Mouse (Mus musculus): ENCODE measurements around the gene Nup205. TPM values are rescaled to one million over a fixed set of nuclear protein-coding genes. Genes with fewer than 3 reads are reported as not detected.
"Not testable (repeated sequence)": the region's sequence is repeated elsewhere in the genome, so short reads cannot be mapped to it uniquely, and the experiment has no call there.

Nup205 gene
- 36.6 and 39.9 TPM in 2 replicates for polyA plus RNA-seq (2015; fragmentation: Nextera tagmentation; extraction: Ambion mirVana)

- H3K9ac ChIP-seq: peak within 1 kb of the TSS; percentile 93
- H3K27me3 ChIP-seq: no peaks in the 10 kb centered on the region
- peak within 1 kb of the TSS; percentile 73 for H3K4me2 ChIP-seq
- 0 out of 2 replicates have a peak, but pooled peaks cover 3% of the 10 kb centered on the region for H3K4me1 ChIP-seq
- WGBS: 4% methylated on average over 34 of the region's 34 CpGs
- no peaks in the 10 kb centered on the region for H3K9me3 ChIP-seq
- peak within 1 kb of the TSS; percentile 96 for H3K27ac ChIP-seq
- peak; percentile 93 for ATAC-seq (ENCODE audit: borderline replicate concordance, extremely low read depth, low FRiP score, low TSS enrichment)
- peak within 1 kb of the TSS; percentile 75 for H3K4me3 ChIP-seq
- no peaks in the 10 kb centered on the region for H3K36me3 ChIP-seq
These were observed at the start of gene Nup205 for GRCm38 (mm10) chr6:35176979-35177649. Gene Nup205 (plus strand): TSS chr6:35177421.

- Histone ChIP-seq H3K27me3 (no peaks in the 10 kb centered on the region), H3K4me1 (peaks cover 20% of the 10 kb centered on the region), H3K4me3 (peak overlapping the region; percentile 84), H3K9me3 (no peaks in the 10 kb centered on the region), H3K36me3 (no peaks in the 10 kb centered on the region), H3K4me2 (peak overlapping the region; percentile 87), H3K27ac (peak overlapping the region; percentile 93), H3K9ac (peak overlapping the region; percentile 89)
- ATAC-seq (ENCODE audit: borderline replicate concordance, extremely low read depth, low FRiP score, low TSS enrichment): 0 out of 2 replicates have a peak, but pooled peaks have one; percentile 0
- 0% methylated on average over 11 of the region's 11 CpGs for WGBS
These were observed 44.4 kb upstream of the Nup205 start for GRCm38 (mm10) chr6:35132806-35133205.

- Histone ChIP-seq H3K4me2 (peak overlapping the region; percentile 87), H3K9me3 (no peaks in the 10 kb centered on the region), H3K27me3 (no peaks in the 10 kb centered on the region), H3K9ac (peak overlapping the region; percentile 89), H3K27ac (peak overlapping the region; percentile 93), H3K36me3 (no peaks in the 10 kb centered on the region), H3K4me1 (peaks cover 20% of the 10 kb centered on the region), H3K4me3 (peak overlapping the region; percentile 84)
- peak; percentile 91 for ATAC-seq (ENCODE audit: borderline replicate concordance, extremely low read depth, low FRiP score, low TSS enrichment)
- 0% methylated on average over 22 of the region's 25 CpGs for WGBS
These were observed 44.0 kb upstream of the Nup205 start for GRCm38 (mm10) chr6:35133246-35133578.

GRCm38 (mm10) chr6:35133579-35134488, 43.4 kb upstream of the Nup205 start, which contains the start of gene Cnot4:
Gene Cnot4 (minus strand): TSS chr6:35133724.
- WGBS: 1% methylated on average over 54 of the region's 55 CpGs
- H3K9ac ChIP-seq: peak within 1 kb of the TSS; percentile 89
- ATAC-seq (ENCODE audit: borderline replicate concordance, extremely low read depth, low FRiP score, low TSS enrichment): peak; percentile 100

GRCm38 (mm10) chr6:35134844-35135243, 42.4 kb upstream of the Nup205 start:
- no peak overlapping the region for H3K27ac ChIP-seq
- peak overlapping the region; percentile 90 for H3K4me2 ChIP-seq
- H3K9me3 ChIP-seq: no peaks in the 10 kb centered on the region
- no peak for ATAC-seq (ENCODE audit: borderline replicate concordance, extremely low read depth, low FRiP score, low TSS enrichment)
- no peaks in the 10 kb centered on the region for H3K27me3 ChIP-seq
- H3K9ac ChIP-seq: peak overlapping the region; percentile 46
- H3K36me3 ChIP-seq: no peaks in the 10 kb centered on the region
- peak overlapping the region; percentile 84; the same call in 1 of the 2 replicates for H3K4me3 ChIP-seq
- WGBS: 41% methylated on average over 2 of the region's 2 CpGs
- H3K4me1 ChIP-seq: peaks cover 20% of the 10 kb centered on the region

More at GRCm38 (mm10) chr6:35133579-35134488, 43.4 kb upstream of the Nup205 start, which contains the start of gene Cnot4:
- no peaks in the 10 kb centered on the region for H3K9me3 ChIP-seq
- no peaks in the 10 kb centered on the region for H3K36me3 ChIP-seq
- H3K4me2 ChIP-seq: peak within 1 kb of the TSS; percentile 90
- peak within 1 kb of the TSS; percentile 84 for H3K4me3 ChIP-seq
- peak within 1 kb of the TSS; percentile 93 for H3K27ac ChIP-seq
- H3K27me3 ChIP-seq: no peaks in the 10 kb centered on the region
- H3K4me1 ChIP-seq: peaks cover 20% of the 10 kb centered on the region

GRCm38 (mm10) chr6:35140351-35140750, 36.9 kb upstream of the Nup205 start:
- Histone ChIP-seq H3K4me2 (no peak overlapping the region), H3K27ac (no peak overlapping the region), H3K4me1 (no peaks in the 10 kb centered on the region), H3K27me3 (no peaks in the 10 kb centered on the region), H3K9me3 (no peaks in the 10 kb centered on the region; the same call in 1 of the 2 replicates), H3K4me3 (no peak overlapping the region), H3K9ac (no peak overlapping the region), H3K36me3 (no peaks in the 10 kb centered on the region)
- no peak for ATAC-seq (ENCODE audit: borderline replicate concordance, extremely low read depth, low FRiP score, low TSS enrichment)
- WGBS: 79% methylated on average over 1 of the region's 1 CpGs

GRCm38 (mm10) chr6:35145569-35145968, 31.7 kb upstream of the Nup205 start:
- H3K4me3 ChIP-seq: no peak overlapping the region
- ATAC-seq (ENCODE audit: borderline replicate concordance, extremely low read depth, low FRiP score, low TSS enrichment): no peak
- H3K27me3 ChIP-seq: no peaks in the 10 kb centered on the region
- H3K9me3 ChIP-seq: no peaks in the 10 kb centered on the region; the same call in 1 of the 2 replicates
- H3K9ac ChIP-seq: no peak overlapping the region
- WGBS: 88% methylated on average over 2 of the region's 2 CpGs
- H3K4me2 ChIP-seq: no peak overlapping the region
- H3K27ac ChIP-seq: no peak overlapping the region
- H3K4me1 ChIP-seq: no peaks in the 10 kb centered on the region
- H3K36me3 ChIP-seq: no peaks in the 10 kb centered on the region

- no peak overlapping the region for H3K4me2 ChIP-seq
- H3K9me3 ChIP-seq: no peaks in the 10 kb centered on the region; the same call in 1 of the 2 replicates
- no peaks in the 10 kb centered on the region for H3K27me3 ChIP-seq
- no peaks in the 10 kb centered on the region for H3K36me3 ChIP-seq
- 75% methylated on average over 3 of the region's 3 CpGs for WGBS
- no peak overlapping the region for H3K9ac ChIP-seq
- no peaks in the 10 kb centered on the region for H3K4me1 ChIP-seq
- no peak overlapping the region for H3K4me3 ChIP-seq
- ATAC-seq (ENCODE audit: borderline replicate concordance, extremely low read depth, low FRiP score, low TSS enrichment): no peak
- no peak overlapping the region for H3K27ac ChIP-seq
These were observed 29.3 kb upstream of the Nup205 start for GRCm38 (mm10) chr6:35147726-35148422.

- H3K4me2 ChIP-seq: no peak overlapping the region
- no peaks in the 10 kb centered on the region for H3K27me3 ChIP-seq
- H3K36me3 ChIP-seq: no peaks in the 10 kb centered on the region
- no peaks in the 10 kb centered on the region for H3K9me3 ChIP-seq
- no peak overlapping the region for H3K27ac ChIP-seq
- no peak overlapping the region for H3K4me3 ChIP-seq
- no peaks in the 10 kb centered on the region for H3K4me1 ChIP-seq
- no peak overlapping the region for H3K9ac ChIP-seq
- ATAC-seq (ENCODE audit: borderline replicate concordance, extremely low read depth, low FRiP score, low TSS enrichment): no peak
These were observed 22.7 kb upstream of the Nup205 start for GRCm38 (mm10) chr6:35154540-35154939.

GRCm38 (mm10) chr6:35169250-35169649, 8.0 kb upstream of the Nup205 start:
- no peaks in the 10 kb centered on the region for H3K27me3 ChIP-seq
- WGBS: 57% methylated on average over 4 of the region's 4 CpGs

GRCm38 (mm10) chr6:35172028-35172427, 5.2 kb upstream of the Nup205 start:
- H3K4me2 ChIP-seq; H3K4me1 ChIP-seq; H3K36me3 ChIP-seq; H3K4me3 ChIP-seq; H3K27me3 ChIP-seq; H3K27ac ChIP-seq; H3K9me3 ChIP-seq; H3K9ac ChIP-seq; ATAC-seq (ENCODE audit: borderline replicate concordance, extremely low read depth, low FRiP score, low TSS enrichment): not testable (repeated sequence)
- WGBS: 58% methylated on average over 3 of the region's 3 CpGs

More at GRCm38 (mm10) chr6:35169250-35169649, 8.0 kb upstream of the Nup205 start:
- no peak for ATAC-seq (ENCODE audit: borderline replicate concordance, extremely low read depth, low FRiP score, low TSS enrichment)
- Histone ChIP-seq H3K9ac (no peak overlapping the region), H3K4me2 (no peak overlapping the region), H3K36me3 (no peaks in the 10 kb centered on the region), H3K4me1 (no peaks in the 10 kb centered on the region), H3K27ac (no peak overlapping the region), H3K9me3 (no peaks in the 10 kb centered on the region), H3K4me3 (no peak overlapping the region)
